Mouse (Mus musculus): Measurements from ENCODE around the gene Bbs2. TPM values are rescaled to one million over a fixed set of nuclear protein-coding genes. Genes with fewer than 3 reads are reported as not detected.

Gene Bbs2
- polyA plus RNA-seq, 1 experiment from 2014 or later: 8.7 TPM

DNA sequence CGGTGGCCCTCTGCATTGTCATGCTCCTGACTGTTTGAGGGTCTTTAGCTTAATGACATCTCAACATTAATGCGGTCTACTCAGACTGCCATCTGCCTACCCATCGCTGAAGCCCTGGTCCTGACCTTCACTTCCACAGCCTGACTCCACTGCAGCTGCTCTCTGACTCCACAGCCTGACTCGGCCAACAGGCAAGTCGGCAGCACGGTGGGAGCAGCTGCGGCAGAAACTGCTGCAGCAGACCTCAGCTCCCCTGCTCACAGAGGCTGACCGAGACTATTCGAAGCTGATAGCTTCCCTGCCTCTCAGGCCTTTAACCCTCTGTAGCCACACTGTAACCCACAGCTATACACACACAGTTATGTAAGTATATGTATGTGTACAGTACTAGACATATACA is 10.8 kb downstream of the Bbs2 start:
- Histone ChIP-seq H3K27me3 (ENCODE audit: control insufficient read depth, insufficient read depth, low read length) (no peaks in the 10 kb centered on the region), H3K4me2 (no peak overlapping the region), H3K9ac (ENCODE audit: low read depth, low read length) (no peak overlapping the region), H3K36me3 (ENCODE audit: control insufficient read depth, insufficient read depth, low read length) (no peaks in the 10 kb centered on the region), H3K4me3 (ENCODE audit: low read depth, low read length) (no peak overlapping the region), H3K4me1 (ENCODE audit: control insufficient read depth, insufficient read depth, low read length) (no peaks in the 10 kb centered on the region), H3K9me3 (replicated peaks; ENCODE audit: control insufficient read depth, low read length) (no peaks in the 10 kb centered on the region), H3K27ac (ENCODE audit: low read depth, low read length) (no peak overlapping the region)
- WGBS (ENCODE audit: insufficient replicate concordance): 75% methylated on average over 9 of the region's 9 CpGs
- ATAC-seq (replicated peaks; ENCODE audit: insufficient number of reproducible peaks, low FRiP score, low TSS enrichment): no peak

- H3K9ac ChIP-seq (ENCODE audit: low read depth, low read length): no peak overlapping the region
- no peaks in the 10 kb centered on the region for H3K27me3 ChIP-seq (ENCODE audit: control insufficient read depth, insufficient read depth, low read length)
- no peak overlapping the region for H3K27ac ChIP-seq (ENCODE audit: low read depth, low read length)
- H3K4me3 ChIP-seq (ENCODE audit: low read depth, low read length): no peak overlapping the region
- 84% methylated on average over 12 of the region's 12 CpGs for WGBS (ENCODE audit: insufficient replicate concordance)
- no peaks in the 10 kb centered on the region for H3K9me3 ChIP-seq (replicated peaks; ENCODE audit: control insufficient read depth, low read length)
- no peak for ATAC-seq (replicated peaks; ENCODE audit: insufficient number of reproducible peaks, low FRiP score, low TSS enrichment)
- H3K4me1 ChIP-seq (ENCODE audit: control insufficient read depth, insufficient read depth, low read length): no peaks in the 10 kb centered on the region
- H3K36me3 ChIP-seq (ENCODE audit: control insufficient read depth, insufficient read depth, low read length): no peaks in the 10 kb centered on the region
- no peak overlapping the region for H3K4me2 ChIP-seq
Measured at GRCm38 (mm10) chr8:94076461-94077192, 22.1 kb downstream of the Bbs2 start.

DNA sequence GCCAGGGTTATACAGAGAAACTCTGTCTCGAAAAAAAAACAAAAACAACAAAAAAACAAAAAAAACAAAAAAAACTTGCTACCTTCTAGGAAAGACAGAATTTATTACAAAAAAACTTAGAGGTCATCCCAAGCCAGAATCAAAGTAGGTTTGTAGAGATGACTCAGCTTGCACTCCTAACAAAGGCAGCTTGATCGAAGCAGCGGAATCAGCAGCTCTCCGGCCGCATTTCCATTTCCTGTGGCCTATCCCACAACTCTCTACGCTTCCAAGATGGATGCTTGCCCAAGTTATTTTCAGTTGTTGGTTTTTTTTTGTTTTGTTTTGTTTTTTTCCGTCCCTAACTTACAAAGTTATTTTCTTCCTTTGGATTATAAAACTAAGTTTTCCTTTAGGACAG is 29.9 kb downstream of the Bbs2 start:
- Histone ChIP-seq H3K9ac (ENCODE audit: low read depth, low read length) (no peak overlapping the region), H3K4me1 (ENCODE audit: control insufficient read depth, insufficient read depth, low read length) (no peaks in the 10 kb centered on the region), H3K4me2 (no peak overlapping the region), H3K9me3 (replicated peaks; ENCODE audit: control insufficient read depth, low read length) (no peaks in the 10 kb centered on the region), H3K36me3 (ENCODE audit: control insufficient read depth, insufficient read depth, low read length) (0 out of 2 replicates have a peak, but pooled peaks cover 3% of the 10 kb centered on the region), H3K27ac (ENCODE audit: low read depth, low read length) (no peak overlapping the region), H3K4me3 (ENCODE audit: low read depth, low read length) (no peak overlapping the region), H3K27me3 (ENCODE audit: control insufficient read depth, insufficient read depth, low read length) (no peaks in the 10 kb centered on the region)
- 90% methylated on average over 7 of the region's 7 CpGs for WGBS (ENCODE audit: insufficient replicate concordance)
- ATAC-seq (replicated peaks; ENCODE audit: insufficient number of reproducible peaks, low FRiP score, low TSS enrichment): no peak

DNA sequence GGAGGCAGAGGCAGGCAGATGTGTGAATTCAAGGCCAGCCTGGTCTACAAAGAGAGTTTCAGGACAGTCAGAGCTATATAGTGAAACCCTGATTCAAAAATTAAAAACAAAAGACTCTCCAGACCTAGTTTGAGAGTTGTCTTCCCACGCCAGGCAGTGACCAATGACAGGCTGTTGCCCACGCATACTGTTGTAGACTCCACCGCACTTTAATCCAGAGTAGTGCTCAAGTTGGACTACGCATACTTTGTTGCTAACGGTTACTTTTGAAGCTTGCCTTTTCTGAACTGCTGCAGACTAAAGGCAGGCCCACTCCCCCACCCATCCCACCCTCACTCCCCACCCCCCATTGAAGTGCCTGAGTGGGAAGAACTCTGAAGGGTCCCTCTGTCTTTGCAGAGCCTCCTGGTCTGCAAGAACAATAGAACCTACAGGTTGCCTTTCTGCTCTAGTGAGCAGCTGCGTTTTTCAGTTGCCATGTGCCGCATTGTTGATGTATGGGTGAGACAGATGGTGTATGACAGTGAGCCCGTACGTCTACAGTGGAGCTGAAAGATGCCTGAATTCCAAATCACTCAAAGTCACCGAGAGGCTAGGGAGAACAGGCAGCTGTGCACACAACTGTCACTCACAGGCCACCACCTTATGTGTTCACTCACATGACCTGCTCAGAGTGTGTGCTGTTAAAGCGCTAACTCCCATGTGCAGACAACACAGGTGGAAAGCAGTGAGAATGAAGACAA is 32.4 kb downstream of the Bbs2 start:
- WGBS (ENCODE audit: insufficient replicate concordance): 83% methylated on average over 11 of the region's 11 CpGs

GRCm38 (mm10) chr8:94057157-94057854 is 41.4 kb downstream of the Bbs2 start:
- no peaks in the 10 kb centered on the region for H3K27me3 ChIP-seq (ENCODE audit: control insufficient read depth, insufficient read depth, low read length)
- ATAC-seq (replicated peaks; ENCODE audit: insufficient number of reproducible peaks, low FRiP score, low TSS enrichment): no peak
- no peak overlapping the region for H3K4me2 ChIP-seq
- 54% methylated on average over 6 of the region's 6 CpGs for WGBS (ENCODE audit: insufficient replicate concordance)
- no peak overlapping the region for H3K27ac ChIP-seq (ENCODE audit: low read depth, low read length)
- H3K4me1 ChIP-seq (ENCODE audit: control insufficient read depth, insufficient read depth, low read length): no peaks in the 10 kb centered on the region
- no peak overlapping the region for H3K4me3 ChIP-seq (ENCODE audit: low read depth, low read length)
- peaks cover 5% of the 10 kb centered on the region; the same call in 1 of the 2 replicates for H3K36me3 ChIP-seq (ENCODE audit: control insufficient read depth, insufficient read depth, low read length)
- H3K9ac ChIP-seq (ENCODE audit: low read depth, low read length): no peak overlapping the region
- H3K9me3 ChIP-seq (replicated peaks; ENCODE audit: control insufficient read depth, low read length): no peaks in the 10 kb centered on the region

More for the DNA sequence above, 32.4 kb downstream of the Bbs2 start:
- Histone ChIP-seq H3K4me3 (ENCODE audit: low read depth, low read length) (no peak overlapping the region), H3K36me3 (ENCODE audit: control insufficient read depth, insufficient read depth, low read length) (peaks cover 5% of the 10 kb centered on the region; the same call in 1 of the 2 replicates), H3K9ac (ENCODE audit: low read depth, low read length) (no peak overlapping the region), H3K9me3 (replicated peaks; ENCODE audit: control insufficient read depth, low read length) (no peaks in the 10 kb centered on the region), H3K4me1 (ENCODE audit: control insufficient read depth, insufficient read depth, low read length) (no peaks in the 10 kb centered on the region), H3K27me3 (ENCODE audit: control insufficient read depth, insufficient read depth, low read length) (no peaks in the 10 kb centered on the region), H3K4me2 (no peak overlapping the region), H3K27ac (ENCODE audit: low read depth, low read length) (no peak overlapping the region)
- no peak for ATAC-seq (replicated peaks; ENCODE audit: insufficient number of reproducible peaks, low FRiP score, low TSS enrichment)

DNA sequence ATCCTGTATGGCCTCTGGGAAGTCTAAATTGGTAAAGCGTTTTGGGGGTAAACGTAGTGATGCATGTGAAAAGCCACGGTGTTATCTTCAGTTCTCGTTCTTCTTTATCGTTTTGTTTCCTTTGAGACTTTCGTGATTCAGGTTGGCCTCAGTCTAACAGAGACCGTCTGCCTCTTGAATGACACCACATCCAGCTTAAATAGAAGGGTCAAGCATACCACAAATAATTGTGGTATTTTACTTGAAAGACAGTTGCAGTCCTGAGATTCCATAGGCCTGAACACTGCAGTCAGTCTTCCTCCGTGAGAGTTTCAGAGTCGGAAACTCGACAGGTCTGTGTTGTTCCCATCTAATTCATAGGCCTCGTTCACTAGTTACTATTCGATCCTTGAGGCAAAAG is 46.0 kb downstream of the Bbs2 start:
- 71% methylated on average over 12 of the region's 12 CpGs for WGBS (ENCODE audit: insufficient replicate concordance)
- H3K4me2 ChIP-seq: no peak overlapping the region
- no peak for ATAC-seq (replicated peaks; ENCODE audit: insufficient number of reproducible peaks, low FRiP score, low TSS enrichment)
- H3K4me3 ChIP-seq (ENCODE audit: low read depth, low read length): no peak overlapping the region
- H3K27me3 ChIP-seq (ENCODE audit: control insufficient read depth, insufficient read depth, low read length): no peaks in the 10 kb centered on the region
- no peaks in the 10 kb centered on the region for H3K9me3 ChIP-seq (replicated peaks; ENCODE audit: control insufficient read depth, low read length)
- H3K4me1 ChIP-seq (ENCODE audit: control insufficient read depth, insufficient read depth, low read length): no peaks in the 10 kb centered on the region
- H3K36me3 ChIP-seq (ENCODE audit: control insufficient read depth, insufficient read depth, low read length): no peaks in the 10 kb centered on the region
- H3K9ac ChIP-seq (ENCODE audit: low read depth, low read length): no peak overlapping the region
- no peak overlapping the region for H3K27ac ChIP-seq (ENCODE audit: low read depth, low read length)

DNA sequence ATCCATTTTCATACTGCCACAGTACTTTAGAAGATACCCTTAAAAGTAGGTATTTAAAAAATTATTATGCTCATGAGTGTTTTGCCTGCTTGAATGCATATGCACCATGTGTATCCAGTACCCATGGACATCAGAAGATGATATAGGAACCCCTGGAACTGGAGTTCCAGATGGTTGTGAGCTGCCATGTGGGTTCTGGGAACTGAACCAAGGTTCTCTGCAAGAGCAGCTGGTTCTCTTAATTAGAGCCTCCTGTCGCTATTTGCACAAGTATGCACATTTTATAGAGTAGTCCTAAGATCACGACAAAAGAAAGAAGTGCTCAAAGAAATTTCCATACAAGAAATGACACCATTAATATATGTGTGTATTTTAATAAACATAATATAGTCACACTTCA is 50.9 kb downstream of the Bbs2 start:
- no peak for ATAC-seq (replicated peaks; ENCODE audit: insufficient number of reproducible peaks, low FRiP score, low TSS enrichment)
- WGBS (ENCODE audit: insufficient replicate concordance): 87% methylated on average over 2 of the region's 2 CpGs
- Histone ChIP-seq H3K27me3 (ENCODE audit: control insufficient read depth, insufficient read depth, low read length) (no peaks in the 10 kb centered on the region), H3K4me3 (ENCODE audit: low read depth, low read length) (no peak overlapping the region), H3K27ac (ENCODE audit: low read depth, low read length) (no peak overlapping the region), H3K36me3 (ENCODE audit: control insufficient read depth, insufficient read depth, low read length) (no peaks in the 10 kb centered on the region), H3K4me1 (ENCODE audit: control insufficient read depth, insufficient read depth, low read length) (no peaks in the 10 kb centered on the region), H3K4me2 (no peak overlapping the region), H3K9ac (ENCODE audit: low read depth, low read length) (no peak overlapping the region), H3K9me3 (replicated peaks; ENCODE audit: control insufficient read depth, low read length) (no peaks in the 10 kb centered on the region)

DNA sequence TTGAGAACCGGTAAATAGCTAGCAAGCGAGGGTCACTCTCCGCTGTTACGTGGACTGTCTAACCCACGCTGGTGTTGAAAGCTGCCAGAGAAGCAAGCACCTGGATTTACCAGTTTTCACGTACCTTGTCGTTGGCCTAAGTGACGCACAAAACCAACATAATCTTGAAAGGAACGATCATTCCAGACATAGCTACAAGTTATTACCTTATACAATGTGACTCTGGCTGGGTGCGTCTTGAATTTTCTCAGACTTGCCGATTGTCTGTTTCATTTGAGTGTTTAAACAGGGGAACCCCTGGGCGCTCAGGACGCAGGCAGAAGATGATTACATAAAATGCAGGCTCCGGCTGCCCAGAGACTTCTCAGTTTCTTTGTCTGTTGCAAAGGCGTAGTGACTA is 60.9 kb downstream of the Bbs2 start:
- Histone ChIP-seq H3K36me3 (ENCODE audit: control insufficient read depth, insufficient read depth, low read length) (no peaks in the 10 kb centered on the region), H3K27ac (ENCODE audit: low read depth, low read length) (no peak overlapping the region), H3K4me1 (ENCODE audit: control insufficient read depth, insufficient read depth, low read length) (peaks cover 10% of the 10 kb centered on the region), H3K27me3 (ENCODE audit: control insufficient read depth, insufficient read depth, low read length) (no peaks in the 10 kb centered on the region), H3K4me3 (ENCODE audit: low read depth, low read length) (peak overlapping the region; percentile 70), H3K4me2 (peak overlapping the region; percentile 68), H3K9ac (ENCODE audit: low read depth, low read length) (peak overlapping the region; percentile 78), H3K9me3 (replicated peaks; ENCODE audit: control insufficient read depth, low read length) (no peaks in the 10 kb centered on the region)
- ATAC-seq (replicated peaks; ENCODE audit: insufficient number of reproducible peaks, low FRiP score, low TSS enrichment): no peak
- 11% methylated on average over 15 of the region's 15 CpGs for WGBS (ENCODE audit: insufficient replicate concordance)

Data from heart, embryonic 11.5 days (tissue).